Mouse (Mus musculus) embryonic facial prominence, embryonic 13.5 days (tissue): ENCODE results near the gene Ostm1. TPM values are rescaled to one million over a fixed set of nuclear protein-coding genes. Genes with fewer than 3 reads are reported as not detected.

Source experiments
- ATAC-seq: fragments of 200-750 bp; cut with Nextera tagmentation; 2 replicates; pipeline ENCODE4 v1.8.0; 2017; ENCODE audit warnings: low read depth; ENCODE audit not compliant: insufficient number of reproducible peaks, insufficient read depth, low FRiP score, low TSS enrichment
- H3K27ac ChIP-seq: fragments of 300-500 bp; sonication (generic); 2 replicates; pipeline ENCODE4 v1.5.1; 2015; ENCODE audit warnings: moderate library complexity, mild to moderate bottlenecking, inconsistent platforms
- H3K27me3 ChIP-seq: fragments of 300-500 bp; sonication (generic); 2 replicates; pipeline ENCODE4 v1.6.1; 2015; ENCODE audit warnings: mild to moderate bottlenecking, inconsistent platforms
- H3K36me3 ChIP-seq: fragments of 300-500 bp; sonication (generic); 2 replicates; pipeline ENCODE4 v1.6.1; 2015; ENCODE audit warnings: mild to moderate bottlenecking, inconsistent platforms
- H3K4me1 ChIP-seq: fragments of 300-500 bp; sonication (generic); 2 replicates; pipeline ENCODE4 v1.6.1; 2015; ENCODE audit warnings: inconsistent platforms
- H3K4me2 ChIP-seq: fragments of 300-500 bp; sonication (generic); 2 replicates; pipeline ENCODE4 v1.6.1; 2015; ENCODE audit warnings: moderate library complexity, mild to moderate bottlenecking, inconsistent platforms
- H3K4me3 ChIP-seq: fragments of 300-500 bp; sonication (generic); 2 replicates; pipeline ENCODE4 v1.5.1; 2015; ENCODE audit warnings: mild to moderate bottlenecking, inconsistent platforms
- H3K9ac ChIP-seq: fragments of 300-500 bp; sonication (generic); 2 replicates; pipeline ENCODE4 v1.6.1; 2015; ENCODE audit warnings: mild to moderate bottlenecking, inconsistent platforms
- H3K9me3 ChIP-seq: fragments of 300-500 bp; sonication (generic); 2 replicates; pipeline ENCODE4 v1.6.1; 2016; ENCODE audit warnings: inconsistent platforms
- WGBS: fragments of 180-500 bp; shearing (Covaris S2); methylation state at CpG from one replicate; pipeline ENCODE4 v1.1.7; 2015; ENCODE audit warnings: mixed read lengths; 5-methylcytosine and 5-hydroxymethylcytosine counted together
- polyA plus RNA-seq: library from polyadenylated mRNA; unstranded; fragments of >200 nt; fragmentation: Nextera tagmentation; extraction: Ambion mirVana; gene quantifications from 2 replicates; pipeline ENCODE4 v1.2.1, GENCODE M21; 2015

Gene Ostm1
- polyA plus RNA-seq, 1 experiment from 2014 or later: 10.8 TPM

DNA sequence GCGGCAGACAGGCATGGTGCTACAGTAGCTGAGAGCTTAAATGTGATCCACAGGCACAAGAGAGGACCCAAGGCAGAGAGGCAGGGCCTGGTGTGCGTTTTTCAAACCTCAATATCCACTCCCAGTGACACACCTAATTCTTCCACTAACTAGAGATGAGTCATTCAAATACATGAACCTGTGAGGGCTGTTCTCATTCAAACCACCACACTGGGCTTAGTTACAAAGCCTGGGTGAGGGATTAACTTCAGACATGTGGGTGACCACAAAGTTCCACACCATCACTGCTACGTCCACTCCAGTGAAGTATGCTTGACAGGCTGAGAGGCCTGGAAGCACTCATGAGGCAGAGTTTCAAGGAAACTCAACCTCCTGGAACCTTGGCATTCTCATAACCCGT, 86.3 kb downstream of the Ostm1 start:
- Histone ChIP-seq H3K9me3 (peaks cover 9% of the 10 kb centered on the region; the same call in 1 of the 2 replicates), H3K36me3 (no peaks in the 10 kb centered on the region), H3K27me3 (no peaks in the 10 kb centered on the region), H3K4me3 (no peak overlapping the region), H3K9ac (no peak overlapping the region), H3K4me1 (no peaks in the 10 kb centered on the region), H3K4me2 (no peak overlapping the region), H3K27ac (no peak overlapping the region)
- no peak for ATAC-seq
- 83% methylated on average over 4 of the region's 4 CpGs for WGBS

DNA sequence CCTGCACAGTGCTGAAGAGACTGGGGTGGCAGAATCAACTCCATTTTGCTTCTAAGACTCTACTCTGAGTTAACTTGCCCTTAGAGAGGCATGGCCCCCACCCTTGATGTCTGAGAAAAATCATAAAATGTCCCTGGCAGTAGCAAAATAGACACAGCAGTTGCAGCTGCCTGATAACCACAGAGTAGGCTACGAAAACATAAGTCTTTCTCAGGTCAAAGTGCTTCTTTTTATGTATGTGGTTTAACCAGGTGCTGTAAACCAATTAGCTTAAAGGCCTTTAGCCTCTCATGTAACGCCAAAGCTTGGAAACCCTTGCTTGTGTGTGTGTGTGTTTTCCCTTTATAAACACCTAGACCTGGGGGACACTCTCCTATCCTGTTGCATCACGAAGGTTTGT, 89.2 kb downstream of the Ostm1 start:
- Histone ChIP-seq H3K36me3 (no peaks in the 10 kb centered on the region), H3K4me1 (no peaks in the 10 kb centered on the region), H3K27me3 (0 out of 2 replicates have a peak, but pooled peaks cover 3% of the 10 kb centered on the region), H3K4me3 (no peak overlapping the region), H3K9ac (no peak overlapping the region), H3K4me2 (no peak overlapping the region), H3K9me3 (peaks cover 9% of the 10 kb centered on the region; the same call in 1 of the 2 replicates), H3K27ac (no peak overlapping the region)
- ATAC-seq: no peak
- 77% methylated on average over 3 of the region's 3 CpGs for WGBS

DNA sequence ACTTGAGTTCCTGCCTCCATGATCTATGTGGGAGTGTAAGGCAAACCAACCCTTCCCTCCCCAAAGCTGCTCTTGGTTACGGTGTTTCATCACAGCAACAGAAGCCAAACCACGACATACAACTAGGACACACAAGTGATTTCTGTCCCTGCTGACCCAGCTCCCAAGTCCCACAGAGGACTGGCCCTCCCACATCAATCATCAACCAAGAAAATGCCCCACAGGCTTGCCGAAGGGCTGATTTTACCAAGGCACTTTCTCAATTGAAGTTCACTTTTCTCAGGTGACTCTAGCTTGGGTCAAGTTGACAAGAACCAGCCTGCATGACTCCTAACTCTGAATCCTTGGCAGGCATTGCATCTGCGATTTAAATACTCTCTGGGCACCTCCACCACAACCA, 91.9 kb downstream of the Ostm1 start:
- Histone ChIP-seq H3K4me2 (no peak overlapping the region), H3K4me1 (peaks cover 6% of the 10 kb centered on the region; the same call in 1 of the 2 replicates), H3K36me3 (no peaks in the 10 kb centered on the region), H3K27me3 (peaks cover 19% of the 10 kb centered on the region), H3K27ac (no peak overlapping the region), H3K9me3 (peaks cover 9% of the 10 kb centered on the region; the same call in 1 of the 2 replicates), H3K9ac (no peak overlapping the region), H3K4me3 (no peak overlapping the region)
- ATAC-seq: no peak
- WGBS: 78% methylated on average over 4 of the region's 4 CpGs

DNA sequence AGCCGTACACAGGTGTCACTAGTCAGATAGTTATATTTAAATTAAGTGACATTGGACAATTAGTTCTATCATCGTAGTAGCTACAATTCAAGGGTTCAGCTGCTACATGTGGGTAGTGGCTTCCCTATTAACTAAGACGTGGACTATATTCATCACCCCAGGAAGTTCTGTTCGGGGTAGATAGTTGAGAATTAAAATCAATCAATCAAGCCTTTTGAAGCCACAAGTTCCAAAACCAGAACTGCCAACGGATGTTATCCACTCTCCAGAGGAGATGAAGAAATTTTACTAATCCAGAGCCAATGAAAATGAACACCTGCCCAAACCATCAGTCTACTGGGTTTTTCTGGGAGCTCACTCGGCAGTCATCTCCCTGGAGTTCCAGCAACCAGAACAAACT, 94.7 kb downstream of the Ostm1 start:
- Histone ChIP-seq H3K9me3 (peaks cover 1% of the 10 kb centered on the region; the same call in 1 of the 2 replicates), H3K27ac (no peak overlapping the region), H3K4me3 (peak overlapping the region; percentile 95), H3K4me2 (peak overlapping the region; percentile 91), H3K4me1 (peaks cover 11% of the 10 kb centered on the region; the same call in 1 of the 2 replicates), H3K27me3 (peaks cover 20% of the 10 kb centered on the region), H3K36me3 (no peaks in the 10 kb centered on the region), H3K9ac (peak overlapping the region; percentile 83)
- ATAC-seq: no peak
- WGBS: 44% methylated on average over 6 of the region's 6 CpGs

DNA sequence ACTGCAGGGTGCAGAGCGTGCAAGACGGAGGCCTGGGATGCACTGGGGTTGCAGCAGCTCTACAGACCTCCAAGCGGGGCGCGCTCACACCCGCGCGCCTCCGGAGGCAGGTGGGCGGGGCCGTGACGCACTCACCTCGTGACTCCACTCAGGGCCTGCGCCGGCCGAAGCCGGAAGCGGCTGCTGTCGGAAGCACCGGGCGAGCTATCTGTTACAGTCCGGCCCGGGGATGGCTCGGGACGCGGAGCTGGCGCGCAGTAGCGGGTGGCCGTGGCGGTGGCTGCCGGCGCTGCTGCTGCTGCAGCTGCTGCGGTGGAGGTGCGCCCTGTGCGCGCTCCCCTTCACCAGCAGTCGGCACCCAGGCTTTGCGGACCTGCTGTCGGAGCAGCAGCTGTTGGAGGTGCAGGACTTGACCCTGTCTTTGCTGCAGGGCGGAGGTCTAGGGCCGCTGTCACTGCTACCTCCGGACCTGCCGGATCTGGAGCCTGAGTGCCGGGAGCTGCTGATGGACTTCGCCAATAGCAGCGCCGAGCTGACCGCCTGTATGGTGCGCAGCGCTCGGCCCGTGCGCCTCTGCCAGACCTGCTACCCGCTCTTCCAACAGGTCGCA, 95.2 kb downstream of the Ostm1 start:
- Histone ChIP-seq H3K27ac (no peak overlapping the region), H3K9me3 (no peaks in the 10 kb centered on the region), H3K4me3 (peak overlapping the region; percentile 95), H3K27me3 (peaks cover 20% of the 10 kb centered on the region), H3K4me2 (peak overlapping the region; percentile 91), H3K4me1 (peaks cover 11% of the 10 kb centered on the region; the same call in 1 of the 2 replicates), H3K36me3 (0 out of 2 replicates have a peak, but pooled peaks cover under 1% of the 10 kb centered on the region), H3K9ac (peak overlapping the region; percentile 83)
- ATAC-seq: peak; percentile 88
- under 1% methylated on average over 56 of the region's 56 CpGs for WGBS

DNA sequence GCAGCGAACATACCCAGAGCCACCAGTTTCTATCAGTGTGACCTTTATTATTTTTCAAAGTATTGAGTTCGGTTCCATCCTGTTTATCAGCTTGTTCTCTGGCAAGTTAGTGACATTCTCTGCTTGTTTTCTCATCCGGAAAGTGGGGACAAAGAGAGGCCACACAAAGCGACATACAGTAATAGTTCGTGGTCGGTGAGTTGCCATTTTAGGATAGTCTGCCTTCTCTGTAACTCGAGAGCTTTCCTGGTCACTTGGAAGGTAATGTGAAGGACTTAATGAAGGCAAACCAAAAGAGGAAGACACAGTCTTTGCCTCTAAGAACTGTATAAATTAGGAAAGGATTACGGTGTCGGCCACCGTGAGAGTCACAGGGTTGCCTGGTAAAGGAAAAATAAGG, 96.0 kb downstream of the Ostm1 start:
- Histone ChIP-seq H3K27me3 (peaks cover 20% of the 10 kb centered on the region), H3K9ac (peak overlapping the region; percentile 83; the same call in 1 of the 2 replicates), H3K27ac (no peak overlapping the region), H3K4me2 (peak overlapping the region; percentile 91), H3K4me1 (peaks cover 11% of the 10 kb centered on the region; the same call in 1 of the 2 replicates), H3K4me3 (peak overlapping the region; percentile 95), H3K9me3 (no peaks in the 10 kb centered on the region), H3K36me3 (peaks cover 5% of the 10 kb centered on the region; the same call in 1 of the 2 replicates)
- ATAC-seq: no peak
- 16% methylated on average over 10 of the region's 10 CpGs for WGBS

DNA sequence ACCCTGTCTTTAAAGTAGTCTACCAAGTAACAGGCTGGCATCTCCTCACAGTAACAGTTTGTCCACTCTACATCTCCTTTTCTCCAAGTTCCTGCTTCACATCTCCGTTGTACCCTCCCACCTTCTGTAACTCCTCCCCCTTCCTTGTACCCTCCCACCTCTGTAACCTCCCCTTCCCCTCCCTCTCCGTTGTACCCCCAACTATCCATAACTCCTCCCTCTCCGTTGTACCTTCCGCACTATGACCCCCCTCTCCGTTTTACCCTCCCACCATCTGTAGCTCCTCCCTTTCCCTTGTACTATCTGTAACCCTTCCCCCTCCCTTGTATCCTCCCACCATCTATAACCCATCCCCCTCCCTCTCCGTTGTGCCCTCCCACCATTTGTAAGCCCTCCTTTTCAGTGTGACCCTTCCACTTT, 97.0 kb downstream of the Ostm1 start:
- Histone ChIP-seq H3K4me1 (peaks cover 11% of the 10 kb centered on the region; the same call in 1 of the 2 replicates), H3K27ac (no peak overlapping the region), H3K4me2 (peak overlapping the region; percentile 20; the same call in 1 of the 2 replicates), H3K36me3 (peaks cover 5% of the 10 kb centered on the region; the same call in 1 of the 2 replicates), H3K9ac (no peak overlapping the region), H3K27me3 (peaks cover 20% of the 10 kb centered on the region), H3K4me3 (peak overlapping the region; percentile 6; the same call in 1 of the 2 replicates), H3K9me3 (no peaks in the 10 kb centered on the region)
- ATAC-seq: no peak
- WGBS: 11% methylated on average over 6 of the region's 6 CpGs

DNA sequence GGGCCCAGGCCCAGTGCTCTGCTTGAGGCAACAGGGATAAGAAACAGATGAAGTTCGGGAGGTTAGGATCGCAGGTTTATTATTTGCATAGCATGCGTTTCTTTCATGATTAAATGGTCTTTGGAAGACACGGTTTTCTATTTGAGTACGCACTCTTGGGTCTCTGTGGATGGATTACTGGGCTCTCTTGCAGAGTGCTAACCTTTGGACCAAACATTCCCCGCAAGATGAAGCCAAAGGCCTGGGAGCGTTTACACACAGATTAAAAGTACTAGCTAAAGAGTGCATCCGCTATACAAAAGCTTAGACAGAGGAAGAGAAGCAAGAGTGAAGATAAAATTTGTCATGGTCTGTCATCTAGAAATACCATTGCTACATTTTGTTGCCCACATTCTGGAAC, 98.8 kb downstream of the Ostm1 start:
- ATAC-seq: no peak
- Histone ChIP-seq H3K9me3 (no peaks in the 10 kb centered on the region), H3K9ac (no peak overlapping the region), H3K27ac (no peak overlapping the region), H3K4me2 (no peak overlapping the region), H3K4me1 (peaks cover 11% of the 10 kb centered on the region; the same call in 1 of the 2 replicates), H3K4me3 (no peak overlapping the region), H3K27me3 (peaks cover 16% of the 10 kb centered on the region), H3K36me3 (peaks cover 5% of the 10 kb centered on the region; the same call in 1 of the 2 replicates)
- WGBS: 54% methylated on average over 8 of the region's 8 CpGs

DNA sequence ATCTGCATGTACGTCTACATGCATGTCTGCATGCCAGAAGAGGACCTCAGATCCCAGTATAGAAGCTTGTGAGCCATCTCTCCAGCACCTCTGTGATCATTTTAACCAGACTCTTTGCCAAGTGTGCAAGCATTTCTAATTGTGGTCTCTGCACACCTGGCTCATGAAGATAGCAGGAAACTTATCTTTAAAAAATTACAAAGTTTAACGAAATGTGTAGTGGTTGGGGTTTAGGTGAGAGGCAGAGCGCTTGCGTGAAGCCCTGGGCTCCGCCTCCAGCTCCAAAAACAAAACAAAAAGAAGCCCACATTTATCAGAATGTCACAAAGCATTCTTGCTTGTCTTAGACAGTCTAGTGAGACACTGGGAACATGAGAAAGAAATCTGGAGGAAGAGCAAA, 104.3 kb downstream of the Ostm1 start:
- H3K36me3 ChIP-seq: peaks cover 5% of the 10 kb centered on the region; the same call in 1 of the 2 replicates

DNA sequence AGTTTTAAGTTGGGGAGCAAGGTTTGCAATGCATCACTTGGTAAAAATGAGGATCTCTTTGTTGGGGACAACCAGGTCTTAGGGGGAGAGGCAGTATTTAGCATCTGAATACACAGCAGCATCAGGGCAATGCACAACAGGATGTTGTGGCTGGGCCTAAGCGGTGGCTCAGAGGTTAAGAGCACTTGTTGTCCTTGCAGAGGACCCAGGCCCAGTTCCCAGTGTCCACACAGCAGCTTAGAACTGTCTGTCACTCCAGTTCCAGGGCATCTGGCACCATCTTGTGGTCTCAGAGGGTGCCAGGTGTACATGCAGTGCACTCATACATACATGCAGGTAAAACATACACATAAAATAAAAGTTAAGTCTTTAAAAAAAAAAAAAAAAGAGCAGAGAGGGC, 106.1 kb downstream of the Ostm1 start:
- Histone ChIP-seq H3K4me3 (no peak overlapping the region), H3K9me3 (no peaks in the 10 kb centered on the region), H3K27me3 (no peaks in the 10 kb centered on the region), H3K27ac (no peak overlapping the region), H3K9ac (no peak overlapping the region), H3K4me2 (no peak overlapping the region), H3K4me1 (peaks cover 11% of the 10 kb centered on the region), H3K36me3 (no peaks in the 10 kb centered on the region)
- WGBS: 81% methylated on average over 1 of the region's 1 CpGs
- no peak for ATAC-seq

More for the DNA sequence above, 104.3 kb downstream of the Ostm1 start:
- no peak overlapping the region for H3K9ac ChIP-seq
- H3K27ac ChIP-seq: no peak overlapping the region
- 86% methylated on average over 5 of the region's 5 CpGs for WGBS
- no peaks in the 10 kb centered on the region for H3K27me3 ChIP-seq
- peaks cover 11% of the 10 kb centered on the region for H3K4me1 ChIP-seq
- no peaks in the 10 kb centered on the region for H3K9me3 ChIP-seq
- H3K4me2 ChIP-seq: no peak overlapping the region
- ATAC-seq: no peak
- no peak overlapping the region for H3K4me3 ChIP-seq

DNA sequence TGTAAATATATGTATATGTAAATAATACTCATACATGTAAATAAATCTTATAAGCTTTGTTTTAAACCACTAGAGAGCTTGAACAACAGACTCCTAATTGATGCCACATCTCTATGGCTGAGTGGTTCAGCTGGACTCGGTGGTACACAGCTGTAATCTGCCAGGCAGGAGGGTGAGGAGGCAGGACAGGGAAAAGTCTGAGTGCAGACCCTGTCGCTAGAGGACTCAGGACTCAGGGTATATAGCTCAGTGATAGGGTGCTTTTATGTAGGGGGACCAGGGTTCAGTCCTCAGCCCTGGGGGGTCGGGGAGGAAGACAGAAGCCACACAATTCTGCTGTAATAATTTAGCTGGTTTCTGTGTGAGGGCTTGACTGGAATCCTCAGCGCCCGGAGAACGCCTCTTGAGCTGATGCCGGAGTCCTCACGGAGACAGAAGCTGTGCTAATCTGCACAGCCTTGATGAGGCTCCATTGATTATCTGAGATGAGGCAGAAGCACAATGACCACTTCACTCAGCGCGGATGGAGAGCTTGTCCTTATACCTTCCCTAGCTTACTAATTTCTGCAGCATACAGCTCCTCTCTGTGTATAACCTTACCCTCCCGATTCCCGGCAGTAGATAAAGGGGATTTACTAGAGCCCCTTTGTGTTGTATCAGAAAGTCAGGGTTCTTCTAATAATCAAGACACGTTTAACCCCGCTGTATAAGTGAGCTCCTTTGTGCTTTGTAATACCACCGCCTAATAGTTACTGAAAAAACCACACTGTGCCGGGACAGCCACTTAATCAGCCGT, 106.8 kb downstream of the Ostm1 start:
- Histone ChIP-seq H3K4me2 (no peak overlapping the region), H3K4me1 (peaks cover 11% of the 10 kb centered on the region), H3K36me3 (no peaks in the 10 kb centered on the region), H3K27me3 (no peaks in the 10 kb centered on the region), H3K9ac (0 out of 2 replicates have a peak overlapping the region, but pooled peaks have one; percentile 36), H3K4me3 (no peak overlapping the region), H3K27ac (no peak overlapping the region), H3K9me3 (no peaks in the 10 kb centered on the region)
- ATAC-seq: no peak
- 59% methylated on average over 17 of the region's 17 CpGs for WGBS
